Mouse (Mus musculus) cerebellum, adult 2 months (tissue): ENCODE measurements around the gene Trafd1. TPM values are rescaled to one million over a fixed set of nuclear protein-coding genes. Genes with fewer than 3 reads are reported as not detected.
A peak's percentile ranks its signal among the peaks of the same experiment; 100 is the strongest.

Experiments used
- DNase-seq, 2 experiments: peaks; one replicate each; pipeline ENCODE4 v3.0.0; 2021
- H3K27ac ChIP-seq: fragments of 200-500 bp; 2 replicates; pipeline ENCODE4 v1.5.1; 2012; ENCODE audit warnings: low read length, control low read depth, inconsistent platforms; ENCODE audit not compliant: insufficient read depth
- H3K27me3 ChIP-seq: fragments of 200-500 bp; 2 replicates; pipeline ENCODE4 v1.6.1; 2012; ENCODE audit warnings: inconsistent platforms, mild to moderate bottlenecking, low read length, moderate library complexity; ENCODE audit not compliant: control insufficient read depth, insufficient read depth
- H3K4me1 ChIP-seq: fragments of 200-500 bp; 2 replicates; pipeline ENCODE4 v1.6.1; 2011; ENCODE audit warnings: low read length; ENCODE audit not compliant: control insufficient read depth, insufficient read depth
- H3K4me3 ChIP-seq: fragments of 200-500 bp; replicated peaks from 2 replicates; pipeline ENCODE3; 2011; ENCODE audit warnings: mild to moderate bottlenecking, low read depth, low read length, control low read depth; ENCODE audit not compliant: insufficient read depth
- CTCF ChIP-seq: fragments of 200-500 bp; IDR thresholded peaks from 2 replicates; pipeline ENCODE4 v1.5.1; 2011; ENCODE audit warnings: low read depth, mild to moderate bottlenecking, control low read depth, low read length, moderate library complexity, borderline replicate concordance; ENCODE audit not compliant: insufficient read depth
- POLR2A ChIP-seq: fragments of 200-500 bp; IDR thresholded peaks from 2 replicates; pipeline ENCODE4 v1.6.1; 2011; ENCODE audit warnings: low read length, control low read depth, borderline replicate concordance; ENCODE audit not compliant: insufficient read depth
- WGBS: fragments of 180-500 bp; shearing (Covaris S2); methylation state at CpG from one replicate; pipeline ENCODE4 v1.1.7; 2018; 5-methylcytosine and 5-hydroxymethylcytosine counted together
- polyA plus RNA-seq: library from polyadenylated mRNA; depleted of rRNA; stranded (reverse); fragments of >200 nt; gene quantifications from 2 replicates; pipeline ENCODE4 v1.2.3, GENCODE M21; 2012

The Trafd1 gene
- polyA plus RNA-seq, 1 experiment = 109 TPM

- Histone ChIP-seq H3K27ac (no peak overlapping the region), H3K4me3 (no peak overlapping the region), H3K4me1 (no peaks in the 10 kb centered on the region; the same call in none of the 2 replicates), H3K27me3 (no peaks in the 10 kb centered on the region)
- no peak for DNase-seq
- whole genome bisulfite sequencing = 65% methylated on average over 5 of the region's 5 CpGs
- TF ChIP-seq CTCF = no peak
- no peak for TF ChIP-seq POLR2A
These were observed 14.6 kb upstream of the Trafd1 start for GRCm38 (mm10) chr5:121400064-121400463.

GRCm38 (mm10) chr5:121399540-121399939, 14.1 kb upstream of the Trafd1 start:
- no peaks in the 10 kb centered on the region; the same call in none of the 2 replicates for H3K4me1 ChIP-seq
- H3K4me3 ChIP-seq = no peak overlapping the region
- DNase-seq = no peak
- 72% methylated on average over 5 of the region's 5 CpGs for whole genome bisulfite sequencing
- H3K27me3 ChIP-seq = no peaks in the 10 kb centered on the region
- TF ChIP-seq CTCF (no peak), POLR2A (no peak)
- no peak overlapping the region for H3K27ac ChIP-seq

DNA sequence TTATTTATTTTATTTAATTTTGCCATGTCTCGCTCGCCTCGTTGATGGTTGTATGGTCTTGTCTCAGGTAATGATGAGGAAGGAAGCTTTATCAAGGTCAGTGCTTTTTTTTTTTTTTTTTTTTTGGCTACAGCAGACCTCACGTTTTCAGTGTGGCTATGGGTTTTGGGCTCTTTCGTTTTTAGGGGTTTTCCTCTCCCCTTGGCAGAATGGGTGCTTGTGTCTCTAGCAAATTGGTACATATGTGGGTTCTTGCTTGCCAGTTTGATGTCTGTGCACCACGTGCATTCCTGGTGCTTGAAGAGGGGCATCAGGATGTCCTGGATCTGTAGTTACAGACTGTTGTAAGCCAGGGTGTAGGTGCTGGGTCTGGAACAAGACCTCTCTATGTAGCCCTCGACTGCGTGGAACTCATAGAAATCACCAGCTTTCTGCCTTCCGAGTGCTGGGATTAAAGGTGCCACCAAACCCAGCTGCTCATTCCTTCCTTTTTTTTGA, 13.6 kb upstream of the Trafd1 start:
- Histone ChIP-seq H3K4me3 (peak overlapping the region; percentile 60), H3K27me3 (no peaks in the 10 kb centered on the region), H3K4me1 (no peaks in the 10 kb centered on the region; the same call in none of the 2 replicates), H3K27ac (no peak overlapping the region)
- TF ChIP-seq POLR2A = no peak
- TF ChIP-seq CTCF = no peak
- 37% methylated on average over 9 of the region's 9 CpGs for WGBS
- no peak for DNase-seq

GRCm38 (mm10) chr5:121398146-121398964, 12.9 kb upstream of the Trafd1 start:
- TF ChIP-seq CTCF = no peak
- TF ChIP-seq POLR2A = no peak
- H3K4me1 ChIP-seq = no peaks in the 10 kb centered on the region; the same call in 1 of the 2 replicates
- no peaks in the 10 kb centered on the region for H3K27me3 ChIP-seq
- DNase-seq = no peak
- WGBS = under 1% methylated on average over 66 of the region's 67 CpGs
- peak overlapping the region; percentile 60 for H3K4me3 ChIP-seq
- no peak overlapping the region for H3K27ac ChIP-seq

GRCm38 (mm10) chr5:121397187-121398145, 12.0 kb upstream of the Trafd1 start, which contains the start of gene Naa25:
TSS of gene Naa25 (plus strand) at chr5:121397936.
- TF ChIP-seq CTCF (no peak), POLR2A (peak; percentile 83; the same call in 1 of the 2 replicates)
- WGBS = 8% methylated on average over 53 of the region's 53 CpGs
- Histone ChIP-seq H3K4me1 (no peaks in the 10 kb centered on the region; the same call in 1 of the 2 replicates), H3K27ac (0 out of 2 replicates have a peak within 1 kb of the TSS, but pooled peaks have one; percentile 6), H3K4me3 (peak within 1 kb of the TSS; percentile 60), H3K27me3 (no peaks in the 10 kb centered on the region)
- peak; percentile 94 for DNase-seq

- Histone ChIP-seq H3K4me3 (no peak overlapping the region), H3K4me1 (no peaks in the 10 kb centered on the region; the same call in 1 of the 2 replicates), H3K27ac (no peak overlapping the region), H3K27me3 (no peaks in the 10 kb centered on the region)
- TF ChIP-seq CTCF (no peak), POLR2A (no peak)
- no peak for DNase-seq
- WGBS = 80% methylated on average over 5 of the region's 5 CpGs
These were observed 10.2 kb upstream of the Trafd1 start for GRCm38 (mm10) chr5:121395621-121396020.

DNA sequence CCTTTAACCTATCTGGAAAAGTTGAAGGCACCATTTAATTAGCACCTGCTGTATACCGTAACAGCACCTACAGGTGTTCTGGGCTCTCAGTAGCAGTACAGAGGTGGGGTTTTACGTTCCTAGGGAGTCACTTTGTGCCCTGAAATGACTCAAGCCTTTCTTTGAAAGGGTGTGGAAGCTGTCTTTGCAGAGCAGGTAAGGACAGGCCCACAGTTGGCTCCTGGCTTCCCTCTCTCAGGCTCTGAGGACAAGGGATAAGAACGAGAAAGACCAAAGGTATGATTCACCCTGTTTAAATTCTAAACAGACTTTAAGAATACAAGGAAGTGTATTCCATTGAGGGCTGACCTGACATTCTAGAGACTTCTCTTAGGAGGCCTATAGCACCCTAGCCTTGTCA, 8.0 kb upstream of the Trafd1 start:
- H3K27me3 ChIP-seq = no peaks in the 10 kb centered on the region
- H3K4me1 ChIP-seq = no peaks in the 10 kb centered on the region
- 77% methylated on average over 3 of the region's 3 CpGs for WGBS
- no peak overlapping the region for H3K4me3 ChIP-seq
- H3K27ac ChIP-seq = no peak overlapping the region
- no peak for DNase-seq
- TF ChIP-seq CTCF (no peak), POLR2A (no peak)
